Mouse (Mus musculus) small intestine, adult 10 weeks (tissue): ENCODE results near the gene Ypel4. TPM values are rescaled to one million over a fixed set of nuclear protein-coding genes. Genes with fewer than 3 reads are reported as not detected.

Source experiments
- polyA plus RNA-seq: library from polyadenylated mRNA; stranded (reverse); fragments of 350-450 nt; fragmentation: Illumina TruSeq; extraction: RNeasy Lipid Tissue Mini Kit (QIAGEN cat#74804); gene quantifications from one replicate; pipeline ENCODE4 v1.2.3, GENCODE M21; 2014; ENCODE audit warnings: low replicate concordance

The Ypel4 gene
- 0.63 TPM for polyA plus RNA-seq

GRCm38 (mm10) chr2:84733579-84734300 is at the start of gene Ypel4:
Ypel4 (plus strand) TSS chr2:84734058.

GRCm38 (mm10) chr2:84714811-84715561 is 18.9 kb upstream of the Ypel4 start, which contains the start of gene Zdhhc5:
Zdhhc5 (minus strand) TSS chr2:84715180.

GRCm38 (mm10) chr2:84727172-84727858 is 6.5 kb upstream of the Ypel4 start, which contains the start of gene Clp1:
Clp1 (minus strand) TSS chr2:84727350.

GRCm38 (mm10) chr2:84743561-84743960 is 9.7 kb downstream of the Ypel4 start, which contains the start of gene Gm19426:
Gm19426 (minus strand) TSS chr2:84743655.

GRCm38 (mm10) chr2:84775241-84775640 is 41.4 kb downstream of the Ypel4 start, which contains the start of gene Serping1:
Serping1 (minus strand) TSS chr2:84775444.

Other genes with a start within 250 kb of the Ypel4 start
- 411 TPM for gene Ctnnd1, start 83.3 kb upstream of the Ypel4 start, polyA plus RNA-seq
- not detected for gene Btbd18, start 75.0 kb upstream of the Ypel4 start, polyA plus RNA-seq
- gene Selenoh, start 63.3 kb upstream of the Ypel4 start, polyA plus RNA-seq: 10.8 TPM
- not detected for gene Gm28635, start 56.0 kb upstream of the Ypel4 start, polyA plus RNA-seq
- gene Med19, start 55.7 kb upstream of the Ypel4 start, polyA plus RNA-seq: 51.2 TPM
- 75.6 TPM for gene Tmx2, start 54.9 kb upstream of the Ypel4 start, polyA plus RNA-seq
- gene Zdhhc5, start 18.9 kb upstream of the Ypel4 start, polyA plus RNA-seq: 88.7 TPM
- gene Clp1, start 6.7 kb upstream of the Ypel4 start, polyA plus RNA-seq: 24.1 TPM
- not detected for gene Gm19426, start 9.6 kb downstream of the Ypel4 start, polyA plus RNA-seq
- 11.1 TPM for gene Serping1, start 41.4 kb downstream of the Ypel4 start, polyA plus RNA-seq
- 142 TPM for gene Ube2l6, start 64.8 kb downstream of the Ypel4 start, polyA plus RNA-seq
- gene Smtnl1, start 88.6 kb downstream of the Ypel4 start, polyA plus RNA-seq: not detected
- 0.74 TPM for gene Timm10, start 92.9 kb downstream of the Ypel4 start, polyA plus RNA-seq
- 0.45 TPM for gene Slc43a1, start 104.8 kb downstream of the Ypel4 start, polyA plus RNA-seq
- not detected for gene Rtn4rl2, start 152.7 kb downstream of the Ypel4 start, polyA plus RNA-seq
- 20.7 TPM for gene Slc43a3, start 202.5 kb downstream of the Ypel4 start, polyA plus RNA-seq
- gene Prg2, start 246.4 kb downstream of the Ypel4 start, polyA plus RNA-seq: not detected